Mouse (Mus musculus): ENCODE results near the gene Dclk2. TPM values are rescaled to one million over a fixed set of nuclear protein-coding genes. Genes with fewer than 3 reads are reported as not detected.
A peak's percentile ranks its signal among the peaks of the same experiment; 100 is the strongest.

The Dclk2 gene
- total RNA-seq (2021) = under 1 TPM; 0.49 to 0.84 TPM
- long read RNA-seq, experiment 1, partial matches to known transcripts = 0 of 1 reads
- long read RNA-seq, experiment 1, other reads (novel, unspliced or antisense) = 1 of 1 reads
- long read RNA-seq, experiment 2, partial matches to known transcripts = 0 of 1 reads
- long read RNA-seq, experiment 2, other reads (novel, unspliced or antisense) = 1 of 1 reads

GRCm38 (mm10) chr3:86920343-86921083 is at the start of gene Dclk2:
Gene Dclk2, minus strand, starts transcription at chr3:86920852.
- intact Hi-C loops (cut with DNase I) = no loop called here
- DNase-seq = peak; percentile 51 to 55

- intact Hi-C loops (cut with DNase I) = no loop called here
- DNase-seq = no peak
Observed at GRCm38 (mm10) chr3:86962665-86963435, 42.2 kb upstream of the Dclk2 start.

GRCm38 (mm10) chr3:86961395-86961669 is 40.7 kb upstream of the Dclk2 start:
- DNase-seq = no peak
- intact Hi-C loops (cut with DNase I) = no loop called here

GRCm38 (mm10) chr3:86960656-86961394 is 40.2 kb upstream of the Dclk2 start:
- no peak for DNase-seq
- intact Hi-C loops (cut with DNase I) = no loop called here

- DNase-seq = no peak
- intact Hi-C loops (cut with DNase I) = loop anchor here (10.0 kb wide), 1 partner anchor 634 kb away; no protein-coding TSS in a partner anchor
Observed at GRCm38 (mm10) chr3:86959088-86959487, 38.4 kb upstream of the Dclk2 start.

GRCm38 (mm10) chr3:86955376-86955775 is 34.7 kb upstream of the Dclk2 start:
- intact Hi-C loops (cut with DNase I) = loop anchor here (10.0 kb wide), 1 partner anchor 631 kb away; no protein-coding TSS in a partner anchor
- DNase-seq = no peak

GRCm38 (mm10) chr3:86954521-86954920 is 33.9 kb upstream of the Dclk2 start:
- intact Hi-C loops (cut with DNase I) = loop anchor here (10.0 kb wide), 1 partner anchor 630 kb away; no protein-coding TSS in a partner anchor
- DNase-seq = no peak

- intact Hi-C loops (cut with DNase I) = loop anchor here (10.0 kb wide), 1 partner anchor 629 kb away; no protein-coding TSS in a partner anchor
- DNase-seq = no peak
Observed at GRCm38 (mm10) chr3:86953819-86954218, 33.2 kb upstream of the Dclk2 start.

- intact Hi-C loops (cut with DNase I) = loop anchor here (10.0 kb wide), 1 partner anchor 626 kb away; no protein-coding TSS in a partner anchor
Observed at GRCm38 (mm10) chr3:86950652-86951051, 30.0 kb upstream of the Dclk2 start.

GRCm38 (mm10) chr3:86936254-86936836 is 15.7 kb upstream of the Dclk2 start:
- DNase-seq = no peak
- intact Hi-C loops (cut with DNase I) = no loop called here

More at GRCm38 (mm10) chr3:86950652-86951051, 30.0 kb upstream of the Dclk2 start:
- DNase-seq = no peak

GRCm38 (mm10) chr3:86933446-86933845 is 12.8 kb upstream of the Dclk2 start:
- intact Hi-C loops (cut with DNase I) = no loop called here
- DNase-seq = no peak

- intact Hi-C loops (cut with DNase I) = no loop called here
- no peak for DNase-seq
Observed at GRCm38 (mm10) chr3:86923686-86924085, 3.0 kb upstream of the Dclk2 start.

- intact Hi-C loops (cut with DNase I) = no loop called here
- DNase-seq = no peak
Observed at GRCm38 (mm10) chr3:86921181-86921975, 726 bp upstream of the Dclk2 start.

GRCm38 (mm10) chr3:86919641-86920342 is 860 bp downstream of the Dclk2 start:
- DNase-seq = peak in 1 of 2 experiments; percentile 46

GRCm38 (mm10) chr3:86917048-86917447 is 3.6 kb downstream of the Dclk2 start:
- DNase-seq = no peak
- intact Hi-C loops (cut with DNase I) = no loop called here

More at GRCm38 (mm10) chr3:86919641-86920342, 860 bp downstream of the Dclk2 start:
- intact Hi-C loops (cut with DNase I) = no loop called here

- intact Hi-C loops (cut with DNase I) = no loop called here
- DNase-seq = no peak
Observed at GRCm38 (mm10) chr3:86916626-86917025, 4.0 kb downstream of the Dclk2 start.

GRCm38 (mm10) chr3:86915291-86915690 is 5.4 kb downstream of the Dclk2 start:
- no peak for DNase-seq
- intact Hi-C loops (cut with DNase I) = no loop called here

GRCm38 (mm10) chr3:86914316-86914715 is 6.3 kb downstream of the Dclk2 start:
- intact Hi-C loops (cut with DNase I) = no loop called here
- DNase-seq = no peak

GRCm38 (mm10) chr3:86898366-86898765 is 22.3 kb downstream of the Dclk2 start:
- intact Hi-C loops (cut with DNase I) = no loop called here
- no peak for DNase-seq
